Comparison of ENCODE assay signal across 14 mouse cellular contexts in the genomic region with DNA sequence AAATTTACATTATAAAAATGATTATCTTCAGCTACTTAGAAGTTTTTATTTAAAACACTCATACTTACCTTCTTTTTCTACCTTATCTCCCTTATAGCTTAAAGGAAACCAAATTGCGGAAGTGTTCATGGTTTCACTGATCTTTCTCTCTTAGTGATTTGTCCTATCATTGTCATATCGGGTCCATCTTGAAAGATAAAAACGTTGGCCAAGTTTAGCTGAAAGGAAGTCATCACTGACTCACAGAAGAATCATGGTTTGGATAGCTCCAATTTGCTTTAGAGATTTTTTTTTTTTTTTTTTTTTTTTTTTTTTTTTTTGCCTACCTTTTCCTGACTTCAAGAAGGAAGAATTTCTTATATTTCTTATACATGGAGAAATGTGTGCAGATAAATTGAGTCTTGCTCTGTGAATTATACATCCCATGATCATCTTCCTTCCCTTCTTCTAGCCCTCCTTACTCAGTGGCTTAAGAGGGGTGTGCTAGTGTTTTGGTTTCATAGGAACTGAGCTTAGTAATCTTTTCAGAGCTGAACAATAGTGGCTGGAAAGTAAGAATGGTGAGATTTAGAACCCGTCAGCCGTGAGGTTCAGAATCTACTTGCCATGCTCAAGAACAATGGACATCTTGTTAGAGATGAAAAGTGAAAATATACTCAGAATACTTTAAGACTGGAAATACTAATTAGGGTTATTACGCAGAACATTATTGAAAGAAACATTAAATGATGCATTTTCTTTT.
"Had no signal": no experiment of that assay in that cellular context is flagged by ENCODE, and none has a peak within 500 bp of the region (broad histone marks: within the 10 kb centered on the region; RNA-seq: fewer than 3 reads in every experiment).

No protein-coding gene starts in this region.

- H3K4me3 ChIP-seq: limb, embryonic 15.5 days; liver, embryonic 13.5 days; lung, embryonic 15.5 days; midbrain, embryonic 13.5 days; myocyte; stomach, embryonic 15.5 days had no signal

- H3K27ac ChIP-seq: limb, embryonic 15.5 days; liver, embryonic 13.5 days; lung, embryonic 15.5 days; macrophage; midbrain, embryonic 13.5 days; stomach, embryonic 15.5 days had no signal

- H3K36me3 ChIP-seq: limb, embryonic 15.5 days; liver, embryonic 13.5 days; lung, embryonic 15.5 days; midbrain, embryonic 13.5 days; stomach, embryonic 15.5 days had no signal

- H3K9ac ChIP-seq: limb, embryonic 15.5 days; liver, embryonic 13.5 days; liver, postnatal 0 days; lung, embryonic 15.5 days; midbrain, embryonic 13.5 days; stomach, embryonic 15.5 days had no signal

- H3K4me1 ChIP-seq: limb, embryonic 15.5 days; lung, embryonic 15.5 days; midbrain, embryonic 13.5 days; stomach, embryonic 15.5 days had no signal

- H3K9me3 ChIP-seq: limb, embryonic 15.5 days; liver, embryonic 13.5 days; lung, embryonic 15.5 days; midbrain, embryonic 13.5 days; stomach, embryonic 15.5 days had no signal

- H3K4me2 ChIP-seq: limb, embryonic 15.5 days; liver, embryonic 13.5 days; lung, embryonic 15.5 days; midbrain, embryonic 13.5 days; stomach, embryonic 15.5 days had no signal

- DNase-seq: kidney, postnatal 25 days; layer of hippocampus, postnatal 36 days; liver, embryonic 13.5 days; liver, postnatal 0 days; lung, postnatal 14 days; right cerebral cortex, postnatal 14 days; thymus, adult 2 months; thymus, postnatal 25 days had no signal

- H3K27me3 ChIP-seq: limb, embryonic 15.5 days; liver, embryonic 13.5 days; lung, embryonic 15.5 days; midbrain, embryonic 13.5 days; stomach, embryonic 15.5 days had no signal

- ATAC-seq: liver, postnatal 0 days; midbrain, embryonic 13.5 days had no signal
